28 mouse cellular contexts compared by ENCODE assay signal in genomic region chrX:163875932-163876331, GRCm38 (mm10). TPM values are rescaled to one million over a fixed set of nuclear protein-coding genes. Genes with fewer than 3 reads are reported as not detected.
A peak's percentile ranks its signal among the peaks of the same experiment; 100 is the strongest.
DNase-seq lines count a peak whose midpoint lies in the region; ATAC-seq and TF ChIP-seq lines count a peak whose summit lies in the region.
"Had no signal": no experiment of that assay in that cellular context is flagged by ENCODE, and none has a peak within 500 bp of the region (broad histone marks: within the 10 kb centered on the region; RNA-seq: fewer than 3 reads in every experiment).

No protein-coding gene starts in this region.

- no peaks in the 10 kb centered on the region for H3K36me3 ChIP-seq in CH12.LX (replicated peaks in 1 of 2; ENCODE audit: control insufficient read depth in 1 of 2, insufficient read depth in 1 of 2, low read length in 1 of 2)
- H3K36me3 ChIP-seq: embryonic facial prominence, embryonic 13.5 days; embryonic facial prominence, embryonic 15.5 days; forebrain, embryonic 10.5 days; forebrain, embryonic 15.5 days had no signal

- ATAC-seq in frontal cortex, adult (ENCODE audit: low TSS enrichment): peak; percentile 90
- ATAC-seq: activated CD4-positive, CD25-positive, alpha-beta regulatory T cell, adult 4 months; CD4-positive, CD25-positive, alpha-beta regulatory T cell, adult 4 months; forebrain, embryonic 13.5 days; forebrain, embryonic 15.5 days; forebrain, postnatal 0 days; Patski had no signal

- H3K27me3 ChIP-seq in CH12.LX (replicated peaks): no peaks in the 10 kb centered on the region
- H3K27me3 ChIP-seq: embryonic facial prominence, embryonic 15.5 days; forebrain, embryonic 15.5 days had no signal

- H3K4me2 ChIP-seq in CH12.LX (ENCODE audit: insufficient read depth, low read depth, poor library complexity, severe bottlenecking): no peak overlapping the region
- H3K4me2 ChIP-seq: embryonic facial prominence, embryonic 13.5 days; embryonic facial prominence, embryonic 15.5 days; forebrain, embryonic 13.5 days; forebrain, embryonic 15.5 days had no signal

- no peak for TF ChIP-seq RAD21 in CH12.LX (IDR thresholded peaks at IDR 0.05; ENCODE audit: low read depth, low read length)

- no peak for DNase-seq in frontal cortex, postnatal 25 days (ENCODE audit: low spot score in 2 of 2)
- no peak for DNase-seq in CH12.LX (ENCODE audit: extremely low read depth)
- DNase-seq in brain, adult 2 months (ENCODE audit: low read depth, low spot score): peak; percentile 47
- DNase-seq in telencephalon, adult 2 months (ENCODE audit: low read depth, low spot score): peak; percentile 32
- DNase-seq in testis, postnatal 10 days (ENCODE audit: low spot score): no peak
- no peak for DNase-seq in kidney, postnatal 10 days
- DNase-seq: adrenal gland, adult 8-10 months; adrenal gland, postnatal 14 days; adrenal gland, postnatal 36 days; B cell, adult 2 months; cerebellum, adult 11 months; cerebellum, adult 18-20 months; cerebellum, adult 8-10 months; cerebellum, adult 9-11 months; cerebellum, postnatal 14 days; cerebellum, postnatal 36 days; embryo, embryonic 11 days; forebrain, postnatal 0 days had no signal

- H3K9me3 ChIP-seq in CH12.LX (replicated peaks; ENCODE audit: low read length): no peaks in the 10 kb centered on the region
- H3K9me3 ChIP-seq: embryonic facial prominence, embryonic 13.5 days; embryonic facial prominence, embryonic 15.5 days; forebrain, embryonic 10.5 days; forebrain, embryonic 13.5 days; forebrain, embryonic 15.5 days had no signal

- dilution Hi-C loops in CH12.LX (cut with MboI; ENCODE audit: extremely low pct_ligation_motif_present, extremely low pct_unique_long_range_greater_than_20kb, low sequenced_read_pairs): no loop called here

- in situ Hi-C loops in CH12.LX (cut with MboI; ENCODE audit: low pct_ligation_motif_present, low pct_unique_long_range_greater_than_20kb, low sequenced_read_pairs): no loop called here

- TF ChIP-seq CTCF in CH12.LX (conservative IDR thresholded peaks at IDR 0.05 in 1 of 2, IDR thresholded peaks at IDR 0.05 in 1 of 2; ENCODE audit: low read depth in 2 of 2, low read length in 2 of 2): no peak

- H3K9ac ChIP-seq in CH12.LX (ENCODE audit: insufficient read depth, low read depth): no peak overlapping the region
- H3K9ac ChIP-seq: embryonic facial prominence, embryonic 13.5 days; embryonic facial prominence, embryonic 15.5 days; forebrain, embryonic 13.5 days; forebrain, embryonic 15.5 days; forebrain, postnatal 0 days had no signal

- no peaks in the 10 kb centered on the region for H3K79me2 ChIP-seq in CH12.LX (replicated peaks; ENCODE audit: control insufficient read depth, extremely low read depth, insufficient read depth, poor library complexity, severe bottlenecking)

- H3K4me1 ChIP-seq in CH12.LX (ENCODE audit: control insufficient read depth in 1 of 2, insufficient read depth in 2 of 2): peaks cover 10 to 28% of the 10 kb centered on the region in 2 experiments; a peak in 3 of 4 replicates
- H3K4me1 ChIP-seq: forebrain, embryonic 10.5 days; forebrain, embryonic 13.5 days; forebrain, embryonic 15.5 days had no signal

- peak; percentile 63 for TF ChIP-seq EP300 in CH12.LX (IDR thresholded peaks at IDR 0.05; ENCODE audit: low read length)

- TF ChIP-seq POLR2A in CH12.LX (IDR thresholded peaks at IDR 0.05; ENCODE audit: low read depth, low read length): no peak

- H3K27ac ChIP-seq in CH12.LX (ENCODE audit: insufficient read depth, low read depth): no peak overlapping the region
- H3K27ac ChIP-seq: embryonic facial prominence, embryonic 13.5 days; embryonic facial prominence, embryonic 15.5 days; forebrain, embryonic 10.5 days; forebrain, embryonic 13.5 days; forebrain, embryonic 15.5 days had no signal

- H3K4me3 ChIP-seq in CH12.LX (replicated peaks in 1 of 3; ENCODE audit: low read depth in 2 of 3, low read length in 2 of 3, poor library complexity in 1 of 3): no peak overlapping the region
- H3K4me3 ChIP-seq: embryonic facial prominence, embryonic 13.5 days; embryonic facial prominence, embryonic 15.5 days; erythroblast, embryonic 14.5 days; forebrain, embryonic 10.5 days; forebrain, embryonic 13.5 days; forebrain, embryonic 15.5 days had no signal

TF ChIP-seq in CH12.LX, 34 proteins besides CTCF, POLR2A, EP300 and RAD21:
- TF ChIP-seq MAFK (IDR thresholded peaks at IDR 0.05; ENCODE audit: insufficient replicate concordance, low read length) (peak; percentile 55; the same call in 1 of the 2 replicates), UBTF (IDR thresholded peaks at IDR 0.05; ENCODE audit: low read depth, low read length) (no peak), HCFC1 (IDR thresholded peaks at IDR 0.05; ENCODE audit: low read depth, low read length) (no peak), IRF4 (IDR thresholded peaks at IDR 0.05; ENCODE audit: low read depth, low read length) (0 out of 2 replicates have a peak, but pooled peaks have one; percentile 59), POLR2AphosphoS2 (IDR thresholded peaks at IDR 0.05; ENCODE audit: low read depth, low read length) (no peak), USF1 (IDR thresholded peaks at IDR 0.05; ENCODE audit: low read depth, low read length) (no peak), MEF2A (IDR thresholded peaks at IDR 0.05; ENCODE audit: borderline replicate concordance, low read depth, low read length) (0 out of 2 replicates have a peak, but pooled peaks have one; percentile 64), TBP (conservative IDR thresholded peaks at IDR 0.05; ENCODE audit: low read depth, low read length) (no peak), ZNF384 (IDR thresholded peaks at IDR 0.05; ENCODE audit: low read depth, low read length) (no peak), MAX (IDR thresholded peaks at IDR 0.05; ENCODE audit: low read length) (no peak), ZC3H11A (IDR thresholded peaks at IDR 0.05; ENCODE audit: low read depth, low read length) (no peak), USF2 (conservative IDR thresholded peaks at IDR 0.05; ENCODE audit: low read depth, low read length) (no peak), JUN (IDR thresholded peaks at IDR 0.05; ENCODE audit: insufficient read depth, low read depth, low read length) (0 out of 2 replicates have a peak, but pooled peaks have one; percentile 19), CHD1 (IDR thresholded peaks at IDR 0.05; ENCODE audit: low read depth, low read length) (no peak), JUND (conservative IDR thresholded peaks at IDR 0.05; ENCODE audit: low read depth, low read length) (0 out of 2 replicates have a peak, but pooled peaks have one; percentile 30), TCF12 (IDR thresholded peaks at IDR 0.05; ENCODE audit: low read depth, low read length) (no peak), SIN3A (IDR thresholded peaks at IDR 0.05; ENCODE audit: low read length) (no peak)

RNA-seq across cellular contexts. Expression of gene Ap1s2, which starts 32.9 kb away (rescaled TPM):
- total RNA-seq in CH12.LX (2012; rRNA removed) (4.3 and 5.7 TPM in 2 replicates), CH12.LX (2014; rRNA removed) (12.3 and 16.6 TPM in 2 replicates)
- polyA plus RNA-seq in CH12.LX (2012; ENCODE audit: insufficient read length, low read depth): 6.5 and 8.9 TPM in 2 replicates

Comparison
In these comparisons a context has a peak if more than half of its experiments do, and no peak if none do; other contexts are left out.
1. DNase-seq: peak in brain, adult 2 months (single experiment) and telencephalon, adult 2 months (single experiment); none in frontal cortex, postnatal 25 days (0 of 2), CH12.LX (single experiment), testis, postnatal 10 days (single experiment) and kidney, postnatal 10 days (single experiment).